Mouse (Mus musculus): ENCODE measurements around the gene Abcc3. TPM values are rescaled to one million over a fixed set of nuclear protein-coding genes. Genes with fewer than 3 reads are reported as not detected.

Abcc3 gene
- polyA plus RNA-seq, 1 experiment from 2014 or later: 7.7 TPM

DNA sequence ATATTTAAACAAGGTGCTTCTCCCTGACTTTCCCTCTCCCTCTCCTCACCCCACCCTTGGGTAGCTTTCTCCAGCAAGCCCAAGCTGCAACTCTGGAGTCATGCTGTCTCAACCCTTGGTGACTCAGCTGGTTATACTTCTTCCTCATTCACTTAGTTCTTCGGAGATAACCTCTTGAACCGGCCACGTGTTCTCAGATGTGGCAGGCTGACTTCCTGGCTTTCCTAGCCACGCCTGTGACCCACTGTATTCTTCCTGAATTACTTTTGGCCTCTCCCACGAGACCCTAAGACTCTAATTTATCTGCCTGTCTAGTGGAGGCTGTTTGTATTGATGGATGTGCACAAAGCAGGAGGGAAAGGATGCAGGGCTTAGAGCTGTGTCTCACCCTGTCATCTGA, 22.0 kb downstream of the Abcc3 start:
- H3K27ac ChIP-seq: peak overlapping the region; percentile 44; the same call in 1 of the 2 replicates
- no peaks in the 10 kb centered on the region for H3K36me3 ChIP-seq
- no peak overlapping the region for H3K4me3 ChIP-seq (replicated peaks)
- 12% methylated on average over 5 of the region's 5 CpGs for WGBS
- no peaks in the 10 kb centered on the region for H3K27me3 ChIP-seq (replicated peaks)
- no peaks in the 10 kb centered on the region for H3K9me3 ChIP-seq
- no peak overlapping the region for H3K9ac ChIP-seq
- ATAC-seq (ENCODE audit: insufficient read depth, low FRiP score, low read depth): peak; percentile 81
- H3K4me1 ChIP-seq: peaks cover 7% of the 10 kb centered on the region; the same call in 1 of the 2 replicates
- H3K4me2 ChIP-seq: no peak overlapping the region

DNA sequence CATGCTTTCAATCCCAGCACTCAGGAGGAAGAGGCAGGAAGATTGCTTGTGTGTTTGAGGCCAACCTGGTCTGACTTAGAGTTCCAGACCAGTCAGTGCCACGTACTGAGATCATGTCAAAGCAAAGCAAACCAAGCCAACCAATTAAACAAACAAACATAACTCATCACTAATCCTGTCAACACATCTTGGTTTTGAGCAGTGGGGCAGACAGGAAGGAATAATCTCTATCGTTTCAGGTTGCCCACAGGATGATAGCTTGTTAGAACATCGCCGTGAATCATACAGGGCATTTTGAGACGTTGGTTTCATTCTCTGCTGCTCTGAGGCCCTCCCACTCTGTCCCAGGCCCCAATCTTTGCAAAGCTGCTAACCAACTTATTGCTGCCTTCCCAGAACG, 22.8 kb downstream of the Abcc3 start:
- no peak for ATAC-seq (ENCODE audit: insufficient read depth, low FRiP score, low read depth)
- Histone ChIP-seq H3K27me3 (replicated peaks) (no peaks in the 10 kb centered on the region), H3K27ac (no peak overlapping the region), H3K9me3 (no peaks in the 10 kb centered on the region), H3K9ac (no peak overlapping the region), H3K4me2 (no peak overlapping the region), H3K36me3 (no peaks in the 10 kb centered on the region), H3K4me3 (replicated peaks) (no peak overlapping the region), H3K4me1 (peaks cover 7% of the 10 kb centered on the region)
- 73% methylated on average over 6 of the region's 6 CpGs for WGBS

DNA sequence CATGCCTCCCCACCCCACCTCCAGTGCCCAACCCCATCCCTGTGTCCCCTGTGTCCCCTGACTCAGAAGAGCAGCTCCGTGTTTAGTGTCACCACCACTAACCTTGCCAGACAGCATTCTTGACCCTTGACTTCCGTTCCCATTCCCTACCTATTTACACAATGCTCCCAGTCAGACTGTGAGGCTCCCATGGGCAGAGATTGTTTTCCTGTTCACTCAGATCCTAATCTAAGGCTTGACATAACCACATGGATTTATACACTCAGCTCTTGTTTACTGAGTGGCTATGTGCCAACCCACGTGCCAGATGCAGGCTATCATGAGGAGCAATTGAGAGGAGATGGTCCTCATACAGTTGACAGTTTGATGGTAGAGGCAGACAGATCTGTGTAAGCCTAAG, 27.5 kb downstream of the Abcc3 start:
- Histone ChIP-seq H3K27ac (no peak overlapping the region), H3K27me3 (replicated peaks) (no peaks in the 10 kb centered on the region), H3K9me3 (no peaks in the 10 kb centered on the region), H3K4me1 (no peaks in the 10 kb centered on the region; the same call in 1 of the 2 replicates), H3K9ac (no peak overlapping the region), H3K4me3 (replicated peaks) (no peak overlapping the region), H3K36me3 (no peaks in the 10 kb centered on the region), H3K4me2 (no peak overlapping the region)
- WGBS: 31% methylated on average over 3 of the region's 3 CpGs
- ATAC-seq (ENCODE audit: insufficient read depth, low FRiP score, low read depth): no peak; the same call in 1 of the 2 replicates

DNA sequence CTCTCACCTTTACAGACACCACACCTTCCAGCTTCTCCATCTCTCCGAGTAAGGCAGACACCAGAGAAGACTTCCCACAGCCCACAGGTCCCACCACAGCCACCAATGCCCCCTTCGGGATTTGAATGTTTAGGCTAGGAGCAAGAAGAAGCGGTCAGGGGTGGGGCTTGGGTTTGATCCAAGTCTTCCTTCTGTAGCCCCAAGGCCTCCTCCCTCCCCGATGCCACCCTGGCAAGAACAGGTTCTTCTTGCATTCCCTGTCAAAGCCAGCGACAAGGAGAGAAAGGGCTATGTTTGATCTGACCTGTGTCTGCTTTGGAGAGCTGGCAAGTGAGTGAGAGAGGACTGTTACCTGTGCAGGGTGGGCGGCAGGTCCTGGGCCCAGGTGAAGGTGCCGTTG, 29.1 kb downstream of the Abcc3 start:
- WGBS: 66% methylated on average over 7 of the region's 7 CpGs
- ATAC-seq (ENCODE audit: insufficient read depth, low FRiP score, low read depth): no peak

DNA sequence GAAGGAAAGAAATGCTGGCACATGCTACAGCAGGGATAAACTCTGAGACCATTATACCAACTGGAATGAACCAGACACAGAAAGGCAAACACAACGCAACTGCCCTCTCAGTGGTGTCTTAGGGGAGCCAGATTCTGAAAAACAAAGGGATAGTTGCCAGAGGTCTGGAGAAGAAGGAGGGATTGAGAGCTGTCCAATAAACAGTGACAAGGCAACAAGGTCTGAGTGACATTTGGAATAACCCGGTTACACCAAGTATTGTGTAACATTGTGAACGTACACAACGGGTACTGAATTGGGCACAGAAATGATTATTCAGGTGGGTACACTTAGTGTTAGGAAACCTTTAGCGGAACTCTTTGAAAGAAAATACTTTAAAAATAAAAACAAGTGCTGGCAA, 30.7 kb downstream of the Abcc3 start:
- no peaks in the 10 kb centered on the region; the same call in 1 of the 2 replicates for H3K4me1 ChIP-seq
- 88% methylated on average over 5 of the region's 5 CpGs for WGBS
- H3K9me3 ChIP-seq: no peaks in the 10 kb centered on the region
- H3K4me3 ChIP-seq (replicated peaks): no peak overlapping the region
- H3K9ac ChIP-seq: no peak overlapping the region
- H3K27me3 ChIP-seq (replicated peaks): no peaks in the 10 kb centered on the region
- H3K27ac ChIP-seq: no peak overlapping the region
- no peaks in the 10 kb centered on the region for H3K36me3 ChIP-seq
- no peak for ATAC-seq (ENCODE audit: insufficient read depth, low FRiP score, low read depth)
- no peak overlapping the region for H3K4me2 ChIP-seq

More for the DNA sequence above, 29.1 kb downstream of the Abcc3 start:
- Histone ChIP-seq H3K4me3 (replicated peaks) (no peak overlapping the region), H3K36me3 (no peaks in the 10 kb centered on the region), H3K9ac (no peak overlapping the region), H3K4me2 (no peak overlapping the region), H3K9me3 (no peaks in the 10 kb centered on the region), H3K27me3 (replicated peaks) (no peaks in the 10 kb centered on the region), H3K27ac (peak overlapping the region; percentile 3; the same call in 1 of the 2 replicates), H3K4me1 (no peaks in the 10 kb centered on the region; the same call in 1 of the 2 replicates)

DNA sequence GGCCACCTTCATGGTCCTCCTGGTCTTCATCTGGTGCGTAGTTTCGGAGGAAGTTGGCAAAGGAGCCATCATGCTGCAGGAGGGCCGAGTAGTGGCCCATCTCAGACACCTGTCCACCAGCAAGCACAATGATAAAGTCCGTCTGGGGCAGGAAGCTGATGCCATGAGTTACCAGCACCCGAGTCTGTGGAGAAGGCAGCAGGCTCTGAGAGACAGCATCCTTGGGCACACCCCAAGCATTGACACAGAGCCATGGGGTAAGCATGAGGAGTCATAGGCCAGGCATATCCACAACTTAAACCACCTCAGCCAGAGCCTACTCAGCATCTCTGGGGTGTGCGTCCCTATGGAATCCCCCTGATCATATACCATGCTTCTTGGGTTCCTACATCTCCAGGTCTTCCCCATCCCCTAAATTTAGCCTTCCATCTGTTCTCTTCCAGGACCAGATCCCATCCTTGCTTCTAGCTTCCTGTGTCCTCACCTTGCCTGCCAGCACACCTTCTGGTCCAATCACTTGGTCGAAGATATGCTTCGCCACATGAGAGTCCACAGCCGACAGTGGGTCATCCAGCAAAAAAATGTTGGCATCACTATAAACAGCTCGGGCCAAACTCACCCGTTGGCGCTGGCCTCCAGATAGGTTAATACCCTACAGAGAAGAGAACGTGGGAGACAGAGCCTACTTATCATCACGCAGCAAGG, 31.5 kb downstream of the Abcc3 start:
- Histone ChIP-seq H3K36me3 (no peaks in the 10 kb centered on the region), H3K27ac (no peak overlapping the region), H3K4me1 (no peaks in the 10 kb centered on the region; the same call in 1 of the 2 replicates), H3K9ac (no peak overlapping the region), H3K9me3 (no peaks in the 10 kb centered on the region), H3K4me2 (no peak overlapping the region), H3K4me3 (replicated peaks) (no peak overlapping the region), H3K27me3 (replicated peaks) (no peaks in the 10 kb centered on the region)
- WGBS: 91% methylated on average over 14 of the region's 14 CpGs
- ATAC-seq (ENCODE audit: insufficient read depth, low FRiP score, low read depth): no peak

DNA sequence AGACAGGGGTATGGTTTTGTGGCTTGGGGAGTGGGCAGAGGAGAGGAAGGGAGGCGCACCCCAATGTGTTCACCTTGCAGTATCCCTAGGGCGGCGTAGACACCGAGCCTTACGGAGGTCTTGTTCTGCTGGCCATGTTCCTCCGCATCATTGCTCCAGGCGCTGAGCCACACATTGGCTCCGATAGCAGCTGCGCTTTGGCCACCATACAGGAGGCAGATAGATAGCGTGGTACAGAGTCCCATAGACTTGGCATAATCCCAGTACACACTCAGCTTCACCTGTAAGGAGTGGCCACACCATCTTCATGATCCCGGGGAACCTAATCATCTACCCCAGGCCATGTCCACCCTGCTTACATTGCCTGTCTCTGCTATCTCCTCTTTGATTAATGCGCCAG, 33.6 kb downstream of the Abcc3 start:
- Histone ChIP-seq H3K4me1 (no peaks in the 10 kb centered on the region), H3K4me2 (no peak overlapping the region), H3K27ac (no peak overlapping the region), H3K9me3 (no peaks in the 10 kb centered on the region), H3K27me3 (replicated peaks) (no peaks in the 10 kb centered on the region), H3K4me3 (replicated peaks) (no peak overlapping the region), H3K36me3 (no peaks in the 10 kb centered on the region), H3K9ac (no peak overlapping the region)
- ATAC-seq (ENCODE audit: insufficient read depth, low FRiP score, low read depth): no peak
- 92% methylated on average over 12 of the region's 12 CpGs for WGBS

DNA sequence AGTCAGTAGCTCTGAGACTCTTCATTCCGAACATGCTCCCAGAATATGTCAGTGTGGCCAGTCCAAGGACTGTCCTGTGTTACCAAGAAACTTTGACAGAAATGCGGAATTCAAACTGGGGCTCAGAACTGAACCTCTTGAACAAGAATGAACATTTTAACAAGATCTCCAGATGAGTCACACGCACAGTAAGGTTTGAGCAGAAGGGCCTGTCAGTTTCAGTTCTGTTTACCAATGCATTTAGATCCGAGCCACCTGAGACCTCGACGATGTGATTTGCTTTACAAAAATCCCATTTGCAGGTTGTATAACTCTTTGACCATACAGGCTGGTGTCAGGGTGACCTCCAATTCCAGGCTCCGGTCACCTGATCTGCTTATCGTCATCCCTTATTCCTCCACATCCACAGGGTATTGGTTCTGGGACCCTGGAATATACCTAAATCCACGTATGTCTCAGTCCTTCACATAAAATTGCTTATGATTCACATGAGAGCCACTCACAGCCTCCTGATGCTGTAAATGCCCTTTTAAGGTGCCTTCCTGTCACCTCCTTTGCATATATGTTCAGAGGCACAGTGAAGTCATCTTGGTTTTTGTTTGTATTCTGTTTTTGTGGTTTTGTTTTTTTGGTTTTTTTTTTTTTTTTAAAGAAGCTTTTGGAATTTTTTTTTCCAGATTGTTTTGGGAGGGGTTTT, 37.1 kb downstream of the Abcc3 start:
- Histone ChIP-seq H3K4me3 (replicated peaks) (no peak overlapping the region), H3K27me3 (replicated peaks) (no peaks in the 10 kb centered on the region), H3K27ac (no peak overlapping the region), H3K9ac (no peak overlapping the region), H3K36me3 (no peaks in the 10 kb centered on the region), H3K4me1 (0 out of 2 replicates have a peak, but pooled peaks cover 4% of the 10 kb centered on the region), H3K4me2 (no peak overlapping the region), H3K9me3 (no peaks in the 10 kb centered on the region)
- ATAC-seq (ENCODE audit: insufficient read depth, low FRiP score, low read depth): no peak
- WGBS: 71% methylated on average over 9 of the region's 9 CpGs

DNA sequence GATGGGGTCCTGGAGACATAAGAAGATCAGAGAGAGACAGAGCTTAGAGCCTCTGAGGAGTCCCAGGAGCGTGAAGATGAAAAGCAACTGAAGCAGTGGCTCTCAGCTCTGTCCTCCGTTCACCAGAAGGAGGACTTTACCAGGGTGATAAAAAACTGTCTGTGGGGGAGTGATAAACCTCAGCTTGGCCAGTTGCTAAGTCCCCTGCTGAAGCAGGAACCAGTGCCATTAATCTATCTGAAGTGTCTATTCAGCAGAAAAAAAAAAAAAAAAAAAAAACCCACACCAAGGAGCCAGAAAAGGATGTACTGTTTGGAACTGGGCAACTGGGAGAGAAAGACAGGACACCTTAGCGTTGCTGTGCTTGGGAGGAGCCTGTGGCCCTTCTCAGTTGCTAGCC, 41.7 kb downstream of the Abcc3 start:
- H3K4me2 ChIP-seq: no peak overlapping the region
- ATAC-seq (ENCODE audit: insufficient read depth, low FRiP score, low read depth): no peak
- peaks cover 21% of the 10 kb centered on the region for H3K4me1 ChIP-seq
- H3K4me3 ChIP-seq (replicated peaks): no peak overlapping the region
- 28% methylated on average over 3 of the region's 3 CpGs for WGBS
- H3K27me3 ChIP-seq (replicated peaks): no peaks in the 10 kb centered on the region
- H3K9ac ChIP-seq: no peak overlapping the region
- no peak overlapping the region for H3K27ac ChIP-seq
- no peaks in the 10 kb centered on the region for H3K9me3 ChIP-seq
- H3K36me3 ChIP-seq: no peaks in the 10 kb centered on the region

DNA sequence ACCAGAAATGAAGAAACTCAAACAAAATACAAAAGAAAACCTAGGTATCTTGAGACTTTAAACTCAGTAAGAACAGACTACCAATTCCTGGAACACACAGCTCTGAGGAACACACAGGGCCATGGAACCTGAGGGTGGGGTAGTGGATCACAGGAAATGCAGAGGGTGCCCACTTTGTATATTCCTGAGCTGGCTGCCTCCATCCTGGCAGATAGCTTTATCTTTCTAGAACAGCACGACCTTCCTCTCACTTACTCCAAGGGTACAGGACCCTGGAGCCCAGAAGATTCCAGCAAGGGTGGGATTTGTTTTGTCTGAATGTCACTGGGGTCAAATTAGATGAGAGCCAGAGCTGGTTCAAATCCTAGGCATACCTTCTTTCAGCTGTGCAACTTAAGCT, 42.5 kb downstream of the Abcc3 start:
- Histone ChIP-seq H3K27ac (no peak overlapping the region), H3K36me3 (no peaks in the 10 kb centered on the region), H3K4me1 (peaks cover 25% of the 10 kb centered on the region), H3K4me3 (replicated peaks) (no peak overlapping the region), H3K9ac (no peak overlapping the region), H3K27me3 (replicated peaks) (no peaks in the 10 kb centered on the region), H3K4me2 (no peak overlapping the region), H3K9me3 (no peaks in the 10 kb centered on the region)
- ATAC-seq (ENCODE audit: insufficient read depth, low FRiP score, low read depth): no peak
- 58% methylated on average over 1 of the region's 1 CpGs for WGBS

DNA sequence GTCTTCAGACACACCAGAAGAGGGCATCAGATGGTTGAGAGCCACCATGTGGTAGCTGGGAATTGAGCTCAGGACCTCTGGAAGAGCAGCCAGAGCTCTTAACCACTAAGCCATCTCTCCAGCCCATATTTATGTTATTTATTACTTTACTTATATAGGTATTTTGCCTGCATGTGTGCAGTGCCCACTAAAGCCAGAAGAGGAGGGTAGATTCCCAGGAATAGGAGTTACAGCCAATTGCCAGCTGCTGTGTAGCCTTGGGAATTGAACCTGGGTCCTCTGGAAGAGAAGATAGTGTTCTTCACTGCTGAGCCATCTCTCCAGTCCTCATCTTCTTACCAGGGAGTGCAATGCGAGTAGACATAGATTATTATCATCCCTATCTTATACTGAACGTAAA, 43.0 kb downstream of the Abcc3 start:
- H3K36me3 ChIP-seq: no peaks in the 10 kb centered on the region
- WGBS: 78% methylated on average over 2 of the region's 2 CpGs
- H3K27me3 ChIP-seq (replicated peaks): no peaks in the 10 kb centered on the region
- H3K4me2 ChIP-seq: no peak overlapping the region
- no peak overlapping the region for H3K27ac ChIP-seq
- H3K4me1 ChIP-seq: peaks cover 25% of the 10 kb centered on the region
- H3K9ac ChIP-seq: no peak overlapping the region
- H3K4me3 ChIP-seq (replicated peaks): no peak overlapping the region
- no peak for ATAC-seq (ENCODE audit: insufficient read depth, low FRiP score, low read depth)
- H3K9me3 ChIP-seq: no peaks in the 10 kb centered on the region

DNA sequence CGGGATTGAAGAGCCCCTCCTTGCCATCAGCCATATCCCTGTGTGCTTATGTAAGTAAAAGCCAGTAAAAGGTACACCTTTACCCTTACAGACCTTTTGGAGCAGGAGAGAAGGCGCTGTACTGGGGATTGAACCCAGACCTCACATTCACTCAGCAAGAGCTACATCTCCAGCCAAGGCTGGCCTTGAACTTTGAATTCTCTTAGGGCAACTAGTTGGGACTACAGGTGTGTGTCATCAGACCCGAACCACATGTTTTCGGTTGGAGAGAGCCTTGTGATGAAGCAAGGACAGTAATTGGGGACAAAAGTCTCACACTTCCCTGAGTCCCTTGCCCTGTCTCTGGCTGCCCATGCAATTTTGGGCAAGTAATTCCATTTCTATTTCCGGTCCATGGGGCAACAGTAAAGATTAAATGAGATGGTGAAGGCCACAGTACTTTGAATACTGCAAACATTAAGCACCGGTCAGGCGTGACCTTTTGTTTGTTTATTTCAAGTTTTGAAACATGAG, 45.7 kb downstream of the Abcc3 start:
- Histone ChIP-seq H3K9ac (no peak overlapping the region), H3K27me3 (replicated peaks) (no peaks in the 10 kb centered on the region), H3K27ac (peak overlapping the region; percentile 84), H3K4me1 (peaks cover 48% of the 10 kb centered on the region), H3K9me3 (no peaks in the 10 kb centered on the region), H3K4me3 (replicated peaks) (no peak overlapping the region), H3K36me3 (no peaks in the 10 kb centered on the region), H3K4me2 (no peak overlapping the region)
- ATAC-seq (ENCODE audit: insufficient read depth, low FRiP score, low read depth): no peak
- WGBS: 59% methylated on average over 7 of the region's 7 CpGs

Data from stomach, embryonic 15.5 days (tissue).